Mouse (Mus musculus): Measurements from ENCODE around the gene Toe1.

Gene Toe1

GRCm38 (mm10) chr4:116782171-116782570 is 25.3 kb downstream of the Toe1 start:
- Histone ChIP-seq H3K27me3 (ENCODE audit: insufficient read depth, low read length) (no peaks in the 10 kb centered on the region), H3K36me3 (ENCODE audit: insufficient read depth, low read length) (peaks cover 3% of the 10 kb centered on the region), H3K4me1 (replicated peaks; ENCODE audit: low read depth, low read length) (peaks cover 81% of the 10 kb centered on the region), H3K4me3 (replicated peaks; ENCODE audit: low read length) (peak overlapping the region; percentile 21; the same call in 1 of the 2 replicates), H3K9me3 (ENCODE audit: low read length) (no peaks in the 10 kb centered on the region)
- TF ChIP-seq NANOG (IDR thresholded peaks at IDR 0.05; ENCODE audit: borderline replicate concordance, low read length) = peak; percentile 64; the same call in 1 of the 2 replicates
- no peak for TF ChIP-seq CTCF (conservative IDR thresholded peaks at IDR 0.05; ENCODE audit: low read length)
- TF ChIP-seq POU5F1 (IDR thresholded peaks at IDR 0.05; ENCODE audit: borderline replicate concordance, low read length) = peak; percentile 24; the same call in 1 of the 2 replicates

- H3K27me3 ChIP-seq (ENCODE audit: insufficient read depth, low read length) = no peaks in the 10 kb centered on the region
- H3K36me3 ChIP-seq (ENCODE audit: insufficient read depth, low read length) = peaks cover 3% of the 10 kb centered on the region
- peak overlapping the region; percentile 14 for H3K4me3 ChIP-seq (replicated peaks; ENCODE audit: low read length)
- no peaks in the 10 kb centered on the region for H3K9me3 ChIP-seq (ENCODE audit: low read length)
- TF ChIP-seq POU5F1 (IDR thresholded peaks at IDR 0.05; ENCODE audit: borderline replicate concordance, low read length) (no peak), NANOG (IDR thresholded peaks at IDR 0.05; ENCODE audit: borderline replicate concordance, low read length) (no peak), CTCF (conservative IDR thresholded peaks at IDR 0.05; ENCODE audit: low read length) (no peak)
- H3K4me1 ChIP-seq (replicated peaks; ENCODE audit: low read depth, low read length) = peaks cover 87% of the 10 kb centered on the region
Observed at GRCm38 (mm10) chr4:116781366-116781765, 26.1 kb downstream of the Toe1 start.

- Histone ChIP-seq H3K9me3 (ENCODE audit: low read length) (no peaks in the 10 kb centered on the region), H3K27me3 (ENCODE audit: insufficient read depth, low read length) (no peaks in the 10 kb centered on the region), H3K4me3 (replicated peaks; ENCODE audit: low read length) (peak overlapping the region; percentile 14; the same call in 1 of the 2 replicates), H3K36me3 (ENCODE audit: insufficient read depth, low read length) (peaks cover 8% of the 10 kb centered on the region), H3K4me1 (replicated peaks; ENCODE audit: low read depth, low read length) (peaks cover 93% of the 10 kb centered on the region)
- TF ChIP-seq CTCF (conservative IDR thresholded peaks at IDR 0.05; ENCODE audit: low read length) (no peak), POU5F1 (IDR thresholded peaks at IDR 0.05; ENCODE audit: borderline replicate concordance, low read length) (no peak), NANOG (IDR thresholded peaks at IDR 0.05; ENCODE audit: borderline replicate concordance, low read length) (no peak)
Observed at GRCm38 (mm10) chr4:116780541-116780940, 26.9 kb downstream of the Toe1 start.

GRCm38 (mm10) chr4:116777079-116777478 is 30.4 kb downstream of the Toe1 start:
- no peak overlapping the region for H3K4me3 ChIP-seq (replicated peaks; ENCODE audit: low read length)
- H3K4me1 ChIP-seq (replicated peaks; ENCODE audit: low read depth, low read length) = peaks cover 81% of the 10 kb centered on the region
- no peaks in the 10 kb centered on the region for H3K9me3 ChIP-seq (ENCODE audit: low read length)
- H3K27me3 ChIP-seq (ENCODE audit: insufficient read depth, low read length) = no peaks in the 10 kb centered on the region
- TF ChIP-seq NANOG (IDR thresholded peaks at IDR 0.05; ENCODE audit: borderline replicate concordance, low read length) (no peak), CTCF (conservative IDR thresholded peaks at IDR 0.05; ENCODE audit: low read length) (no peak), POU5F1 (IDR thresholded peaks at IDR 0.05; ENCODE audit: borderline replicate concordance, low read length) (no peak)
- H3K36me3 ChIP-seq (ENCODE audit: insufficient read depth, low read length) = peaks cover 18% of the 10 kb centered on the region

GRCm38 (mm10) chr4:116776391-116776790 is 31.0 kb downstream of the Toe1 start:
- Histone ChIP-seq H3K9me3 (ENCODE audit: low read length) (no peaks in the 10 kb centered on the region), H3K4me1 (replicated peaks; ENCODE audit: low read depth, low read length) (peaks cover 74% of the 10 kb centered on the region)
- no peak for TF ChIP-seq NANOG (IDR thresholded peaks at IDR 0.05; ENCODE audit: borderline replicate concordance, low read length)
- TF ChIP-seq POU5F1 (IDR thresholded peaks at IDR 0.05; ENCODE audit: borderline replicate concordance, low read length) = no peak
- peak; percentile 34 for TF ChIP-seq CTCF (conservative IDR thresholded peaks at IDR 0.05; ENCODE audit: low read length)

GRCm38 (mm10) chr4:116769060-116769459 is 38.4 kb downstream of the Toe1 start:
- peaks cover 67% of the 10 kb centered on the region for H3K4me1 ChIP-seq (replicated peaks; ENCODE audit: low read depth, low read length)
- TF ChIP-seq NANOG (IDR thresholded peaks at IDR 0.05; ENCODE audit: borderline replicate concordance, low read length) (no peak), POU5F1 (IDR thresholded peaks at IDR 0.05; ENCODE audit: borderline replicate concordance, low read length) (no peak), CTCF (conservative IDR thresholded peaks at IDR 0.05; ENCODE audit: low read length) (no peak)
- no peak overlapping the region for H3K4me3 ChIP-seq (replicated peaks; ENCODE audit: low read length)
- H3K9me3 ChIP-seq (ENCODE audit: low read length) = no peaks in the 10 kb centered on the region
- peaks cover 38% of the 10 kb centered on the region for H3K36me3 ChIP-seq (ENCODE audit: insufficient read depth, low read length)
- no peaks in the 10 kb centered on the region for H3K27me3 ChIP-seq (ENCODE audit: insufficient read depth, low read length)

More at GRCm38 (mm10) chr4:116776391-116776790, 31.0 kb downstream of the Toe1 start:
- Histone ChIP-seq H3K4me3 (replicated peaks; ENCODE audit: low read length) (no peak overlapping the region), H3K36me3 (ENCODE audit: insufficient read depth, low read length) (peaks cover 25% of the 10 kb centered on the region), H3K27me3 (ENCODE audit: insufficient read depth, low read length) (no peaks in the 10 kb centered on the region)

- Histone ChIP-seq H3K27me3 (ENCODE audit: insufficient read depth, low read length) (no peaks in the 10 kb centered on the region), H3K36me3 (ENCODE audit: insufficient read depth, low read length) (peaks cover 41% of the 10 kb centered on the region), H3K4me1 (replicated peaks; ENCODE audit: low read depth, low read length) (peaks cover 67% of the 10 kb centered on the region), H3K9me3 (ENCODE audit: low read length) (no peaks in the 10 kb centered on the region), H3K4me3 (replicated peaks; ENCODE audit: low read length) (no peak overlapping the region)
- TF ChIP-seq NANOG (IDR thresholded peaks at IDR 0.05; ENCODE audit: borderline replicate concordance, low read length) (no peak), CTCF (conservative IDR thresholded peaks at IDR 0.05; ENCODE audit: low read length) (no peak), POU5F1 (IDR thresholded peaks at IDR 0.05; ENCODE audit: borderline replicate concordance, low read length) (no peak)
Observed at GRCm38 (mm10) chr4:116768510-116768909, 38.9 kb downstream of the Toe1 start.

GRCm38 (mm10) chr4:116764001-116764400 is 43.4 kb downstream of the Toe1 start:
- TF ChIP-seq CTCF (conservative IDR thresholded peaks at IDR 0.05; ENCODE audit: low read length) (no peak), NANOG (IDR thresholded peaks at IDR 0.05; ENCODE audit: borderline replicate concordance, low read length) (no peak)
- Histone ChIP-seq H3K36me3 (ENCODE audit: insufficient read depth, low read length) (peaks cover 42% of the 10 kb centered on the region), H3K4me3 (replicated peaks; ENCODE audit: low read length) (no peak overlapping the region), H3K4me1 (replicated peaks; ENCODE audit: low read depth, low read length) (peaks cover 61% of the 10 kb centered on the region), H3K27me3 (ENCODE audit: insufficient read depth, low read length) (no peaks in the 10 kb centered on the region), H3K9me3 (ENCODE audit: low read length) (no peaks in the 10 kb centered on the region)

GRCm38 (mm10) chr4:116761914-116762313 is 45.5 kb downstream of the Toe1 start:
- Histone ChIP-seq H3K9me3 (ENCODE audit: low read length) (no peaks in the 10 kb centered on the region), H3K27me3 (ENCODE audit: insufficient read depth, low read length) (no peaks in the 10 kb centered on the region), H3K4me1 (replicated peaks; ENCODE audit: low read depth, low read length) (peaks cover 40% of the 10 kb centered on the region), H3K36me3 (ENCODE audit: insufficient read depth, low read length) (peaks cover 58% of the 10 kb centered on the region), H3K4me3 (replicated peaks; ENCODE audit: low read length) (no peak overlapping the region)
- no peak for TF ChIP-seq NANOG (IDR thresholded peaks at IDR 0.05; ENCODE audit: borderline replicate concordance, low read length)
- no peak for TF ChIP-seq POU5F1 (IDR thresholded peaks at IDR 0.05; ENCODE audit: borderline replicate concordance, low read length)
- no peak for TF ChIP-seq CTCF (conservative IDR thresholded peaks at IDR 0.05; ENCODE audit: low read length)
